Mouse (Mus musculus) heart, embryonic 12.5 days (tissue): ENCODE results near the gene Crcp. TPM values are rescaled to one million over a fixed set of nuclear protein-coding genes. Genes with fewer than 3 reads are reported as not detected.

Experiments
- ATAC-seq: fragments of 200-750 bp; cut with Nextera tagmentation; 2 replicates; pipeline ENCODE4 v1.8.0; 2017; ENCODE audit warnings: moderate TSS enrichment, moderate library complexity; ENCODE audit not compliant: insufficient number of reproducible peaks, low FRiP score
- H3K27ac ChIP-seq: fragments of 300-500 bp; sonication (generic); 2 replicates; pipeline ENCODE4 v1.5.1; 2016; ENCODE audit warnings: mild to moderate bottlenecking, moderate library complexity; ENCODE audit not compliant: poor library complexity, severe bottlenecking
- H3K27me3 ChIP-seq: fragments of 300-500 bp; sonication (generic); replicated peaks from 2 replicates; pipeline ENCODE4 v1.6.1; 2016; ENCODE audit warnings: mild to moderate bottlenecking, moderate library complexity
- H3K36me3 ChIP-seq: fragments of 300-500 bp; sonication (generic); 2 replicates; pipeline ENCODE4 v1.6.1; 2016; ENCODE audit warnings: mild to moderate bottlenecking, moderate library complexity
- H3K4me1 ChIP-seq: fragments of 300-500 bp; sonication (generic); replicated peaks from 2 replicates; pipeline ENCODE4 v1.6.1; 2016; ENCODE audit warnings: mild to moderate bottlenecking
- H3K4me2 ChIP-seq: fragments of 300-500 bp; sonication (generic); 2 replicates; pipeline ENCODE4 v1.6.1; 2016; ENCODE audit warnings: mild to moderate bottlenecking, moderate library complexity
- H3K4me3 ChIP-seq: fragments of 300-500 bp; sonication (generic); 2 replicates; pipeline ENCODE4 v1.5.1; 2016; ENCODE audit warnings: mild to moderate bottlenecking
- H3K9ac ChIP-seq: fragments of 300-500 bp; sonication (generic); 2 replicates; pipeline ENCODE4 v1.6.1; 2016; ENCODE audit warnings: mild to moderate bottlenecking, moderate library complexity
- H3K9me3 ChIP-seq: fragments of 300-500 bp; sonication (generic); replicated peaks from 2 replicates; pipeline ENCODE4 v1.6.1; 2016; ENCODE audit warnings: mild to moderate bottlenecking, moderate library complexity
- WGBS: fragments of 180-500 bp; shearing (Covaris S2); methylation state at CpG from one replicate; pipeline ENCODE4 v1.1.7; 2016; 5-methylcytosine and 5-hydroxymethylcytosine counted together
- polyA plus RNA-seq: library from polyadenylated mRNA; unstranded; fragments of >200 nt; fragmentation: Nextera tagmentation; extraction: Ambion mirVana; gene quantifications from 2 replicates; pipeline ENCODE4 v1.2.1, GENCODE M21; 2016

The Crcp gene
- polyA plus RNA-seq, 1 experiment from 2014 or later = 21.2 TPM

- Histone ChIP-seq H3K4me2 (peak within 1 kb of the TSS; percentile 81), H3K4me1 (peaks cover 15% of the 10 kb centered on the region), H3K36me3 (peaks cover 6% of the 10 kb centered on the region), H3K27ac (peak within 1 kb of the TSS; percentile 66), H3K9me3 (0 out of 2 replicates have a peak, but pooled peaks cover 5% of the 10 kb centered on the region), H3K4me3 (peak within 1 kb of the TSS; percentile 66), H3K9ac (peak within 1 kb of the TSS; percentile 77), H3K27me3 (no peaks in the 10 kb centered on the region)
- under 1% methylated on average over 39 of the region's 39 CpGs for WGBS
- peak; percentile 88 for ATAC-seq
These were observed 26.6 kb upstream of the Crcp start, which contains the start of gene Gusb for GRCm38 (mm10) chr5:130002301-130003146. Gene Gusb (minus strand): TSS chr5:130003049.

- H3K4me3 ChIP-seq = peak overlapping the region; percentile 66
- 40% methylated on average over 7 of the region's 7 CpGs for WGBS
- 0 out of 2 replicates have a peak, but pooled peaks cover 5% of the 10 kb centered on the region for H3K9me3 ChIP-seq
- ATAC-seq = no peak
- peak overlapping the region; percentile 81 for H3K4me2 ChIP-seq
- H3K4me1 ChIP-seq = peaks cover 15% of the 10 kb centered on the region
- H3K9ac ChIP-seq = peak overlapping the region; percentile 77; the same call in 1 of the 2 replicates
- H3K27ac ChIP-seq = peak overlapping the region; percentile 66
- peaks cover 6% of the 10 kb centered on the region for H3K36me3 ChIP-seq
- no peaks in the 10 kb centered on the region for H3K27me3 ChIP-seq
These were observed 25.9 kb upstream of the Crcp start for GRCm38 (mm10) chr5:130003229-130003628.

GRCm38 (mm10) chr5:130007344-130007743 is 21.7 kb upstream of the Crcp start:
- Histone ChIP-seq H3K4me3 (no peak overlapping the region), H3K4me2 (no peak overlapping the region), H3K27ac (no peak overlapping the region), H3K27me3 (no peaks in the 10 kb centered on the region), H3K36me3 (peaks cover 17% of the 10 kb centered on the region), H3K4me1 (peaks cover 3% of the 10 kb centered on the region), H3K9ac (no peak overlapping the region), H3K9me3 (peaks cover 26% of the 10 kb centered on the region)
- WGBS = 76% methylated on average over 1 of the region's 1 CpGs
- no peak for ATAC-seq

GRCm38 (mm10) chr5:130008034-130008590 is 21.0 kb upstream of the Crcp start:
- no peak overlapping the region for H3K9ac ChIP-seq
- peaks cover 26% of the 10 kb centered on the region for H3K9me3 ChIP-seq
- no peak for ATAC-seq
- H3K27ac ChIP-seq = no peak overlapping the region
- WGBS = 71% methylated on average over 6 of the region's 6 CpGs
- peaks cover 3% of the 10 kb centered on the region for H3K4me1 ChIP-seq
- H3K36me3 ChIP-seq = peaks cover 24% of the 10 kb centered on the region
- no peak overlapping the region for H3K4me3 ChIP-seq
- H3K4me2 ChIP-seq = no peak overlapping the region
- H3K27me3 ChIP-seq = no peaks in the 10 kb centered on the region

GRCm38 (mm10) chr5:130009784-130010183 is 19.3 kb upstream of the Crcp start:
- no peak for ATAC-seq
- Histone ChIP-seq H3K4me1 (no peaks in the 10 kb centered on the region), H3K9ac (no peak overlapping the region), H3K27me3 (no peaks in the 10 kb centered on the region), H3K4me2 (no peak overlapping the region), H3K36me3 (peaks cover 26% of the 10 kb centered on the region), H3K27ac (no peak overlapping the region), H3K4me3 (no peak overlapping the region), H3K9me3 (peaks cover 26% of the 10 kb centered on the region)
- 92% methylated on average over 4 of the region's 4 CpGs for WGBS

- H3K4me1 ChIP-seq = no peaks in the 10 kb centered on the region
- peaks cover 38% of the 10 kb centered on the region for H3K36me3 ChIP-seq
- H3K9me3 ChIP-seq = peaks cover 24% of the 10 kb centered on the region
- no peak overlapping the region for H3K4me2 ChIP-seq
- H3K9ac ChIP-seq = no peak overlapping the region
- WGBS = 87% methylated on average over 5 of the region's 5 CpGs
- H3K27me3 ChIP-seq = no peaks in the 10 kb centered on the region
- no peak overlapping the region for H3K4me3 ChIP-seq
- H3K27ac ChIP-seq = no peak overlapping the region
- no peak for ATAC-seq
These were observed 18.1 kb upstream of the Crcp start for GRCm38 (mm10) chr5:130010961-130011360.

GRCm38 (mm10) chr5:130015104-130015503 is 14.0 kb upstream of the Crcp start:
- H3K4me2 ChIP-seq = no peak overlapping the region
- no peak overlapping the region for H3K27ac ChIP-seq
- no peaks in the 10 kb centered on the region for H3K27me3 ChIP-seq
- ATAC-seq = no peak
- H3K9me3 ChIP-seq = peaks cover 17% of the 10 kb centered on the region
- 93% methylated on average over 3 of the region's 3 CpGs for WGBS
- H3K4me1 ChIP-seq = peaks cover 5% of the 10 kb centered on the region; the same call in 1 of the 2 replicates
- no peak overlapping the region for H3K4me3 ChIP-seq
- no peak overlapping the region for H3K9ac ChIP-seq
- H3K36me3 ChIP-seq = peaks cover 43% of the 10 kb centered on the region

- Histone ChIP-seq H3K4me2 (no peak overlapping the region), H3K4me1 (peaks cover 7% of the 10 kb centered on the region), H3K9me3 (peaks cover 4% of the 10 kb centered on the region; the same call in 1 of the 2 replicates), H3K27me3 (no peaks in the 10 kb centered on the region), H3K27ac (no peak overlapping the region), H3K4me3 (no peak overlapping the region), H3K9ac (no peak overlapping the region), H3K36me3 (peaks cover 17% of the 10 kb centered on the region; the same call in 1 of the 2 replicates)
- WGBS = 52% methylated on average over 8 of the region's 8 CpGs
- ATAC-seq = no peak
These were observed 9.6 kb upstream of the Crcp start for GRCm38 (mm10) chr5:130019461-130019860.

- H3K9ac ChIP-seq = no peak overlapping the region
- no peak overlapping the region for H3K4me3 ChIP-seq
- H3K4me2 ChIP-seq = no peak overlapping the region
- H3K27ac ChIP-seq = no peak overlapping the region
- 51% methylated on average over 5 of the region's 5 CpGs for WGBS
- 0 out of 2 replicates have a peak, but pooled peaks cover under 1% of the 10 kb centered on the region for H3K36me3 ChIP-seq
- H3K27me3 ChIP-seq = peaks cover 3% of the 10 kb centered on the region; the same call in 1 of the 2 replicates
- H3K9me3 ChIP-seq = no peaks in the 10 kb centered on the region
- ATAC-seq = no peak
- H3K4me1 ChIP-seq = peaks cover 9% of the 10 kb centered on the region
These were observed 7.6 kb upstream of the Crcp start for GRCm38 (mm10) chr5:130021361-130021966.

GRCm38 (mm10) chr5:130022366-130022765 is 6.7 kb upstream of the Crcp start:
- H3K27ac ChIP-seq = no peak overlapping the region
- peaks cover 6% of the 10 kb centered on the region; the same call in 1 of the 2 replicates for H3K27me3 ChIP-seq
- H3K4me3 ChIP-seq = no peak overlapping the region
- H3K4me2 ChIP-seq = no peak overlapping the region
- 82% methylated on average over 7 of the region's 7 CpGs for WGBS
- peaks cover 9% of the 10 kb centered on the region for H3K4me1 ChIP-seq
- no peak for ATAC-seq
- H3K9me3 ChIP-seq = no peaks in the 10 kb centered on the region
- no peaks in the 10 kb centered on the region for H3K36me3 ChIP-seq
- no peak overlapping the region for H3K9ac ChIP-seq
